Comparison of ENCODE assay signal across 15 mouse cellular contexts in the genomic region with DNA sequence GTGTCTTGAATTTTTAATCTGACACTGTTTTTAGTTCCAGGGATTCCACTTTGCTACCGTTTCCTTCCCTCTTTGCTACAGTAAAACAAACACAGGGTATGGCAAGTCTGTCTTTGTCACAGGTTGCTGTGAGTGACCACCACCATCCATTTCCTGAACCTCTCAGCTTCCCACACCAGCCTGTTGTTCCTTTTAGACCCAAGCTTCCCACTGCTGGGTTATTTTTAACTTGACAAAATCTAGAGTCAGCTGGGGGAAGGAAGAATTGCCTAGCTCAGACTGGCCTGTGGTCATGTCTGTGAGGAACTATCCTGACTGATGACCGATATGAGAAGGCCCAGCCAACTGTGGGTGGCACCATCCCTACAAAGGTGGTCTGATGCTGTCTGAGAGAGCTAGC.
"Had no signal": no experiment of that assay in that cellular context is flagged by ENCODE, and none has a peak within 500 bp of the region (broad histone marks: within the 10 kb centered on the region; RNA-seq: fewer than 3 reads in every experiment).

No protein-coding gene starts in this region.

- H3K4me3 ChIP-seq: limb, embryonic 12.5 days; liver, embryonic 15.5 days; neural tube, embryonic 13.5 days had no signal

- H3K27ac ChIP-seq: limb, embryonic 12.5 days; liver, embryonic 15.5 days; neural tube, embryonic 13.5 days had no signal

- H3K9me3 ChIP-seq: limb, embryonic 12.5 days; liver, embryonic 15.5 days; neural tube, embryonic 13.5 days had no signal

- H3K4me1 ChIP-seq: liver, embryonic 15.5 days had no signal

- H3K9ac ChIP-seq: limb, embryonic 12.5 days; liver, embryonic 15.5 days; neural tube, embryonic 13.5 days had no signal

- H3K4me2 ChIP-seq: limb, embryonic 12.5 days; liver, embryonic 15.5 days; neural tube, embryonic 13.5 days had no signal

- ATAC-seq: intestine, postnatal 0 days; lung, postnatal 0 days had no signal

- H3K27me3 ChIP-seq: limb, embryonic 12.5 days; liver, embryonic 15.5 days; neural tube, embryonic 13.5 days had no signal

- H3K36me3 ChIP-seq: limb, embryonic 12.5 days; liver, embryonic 15.5 days; neural tube, embryonic 13.5 days had no signal

- DNase-seq: kidney, adult 8-10 months; kidney, postnatal 25 days; liver; lung, adult 2 months; lung, postnatal 36 days; retina, postnatal 1 day; right cerebral cortex, postnatal 4 days; spleen, adult 18-20 months; thymus, adult 18-20 months; thymus, postnatal 14 days had no signal
